Mouse (Mus musculus) megakaryocyte, embryonic 14.5 days (primary cell): ENCODE results near the gene Mrc2.

Source experiments
- FLI1 ChIP-seq: IDR thresholded peaks from 2 replicates; pipeline ENCODE4 v1.6.1; 2012; ENCODE audit warnings: low read length, inconsistent platforms, mixed read lengths
- GATA1 ChIP-seq: IDR thresholded peaks from 3 replicates; pipeline ENCODE4 v1.6.1; 2012; ENCODE audit warnings: mixed read lengths, low read length, inconsistent platforms, borderline replicate concordance

DNA sequence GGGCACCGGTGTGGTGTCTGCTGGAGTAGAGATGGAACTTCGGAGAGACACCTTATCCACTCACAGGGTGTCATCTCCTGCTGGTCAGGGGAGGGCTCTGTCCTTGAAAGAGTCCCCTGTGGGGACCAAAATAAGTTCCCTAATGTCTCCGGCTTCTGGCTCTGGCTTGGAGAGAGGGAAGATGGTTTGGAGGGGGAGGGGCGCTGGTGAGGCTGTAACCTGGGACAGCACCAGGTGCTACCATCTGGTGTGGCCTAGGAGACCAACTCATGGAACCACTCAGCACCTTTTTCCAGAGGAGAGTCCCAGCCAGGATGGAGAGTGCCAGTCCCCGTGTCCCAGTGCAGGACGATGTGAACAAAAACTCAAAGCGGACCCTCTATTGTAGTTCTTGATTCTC, 58.2 kb downstream of the Mrc2 start:
- TF ChIP-seq GATA1 (no peak), FLI1 (no peak)
